Mouse (Mus musculus) heart, embryonic 16.5 days (tissue): Measurements from ENCODE around the gene Cntd1. TPM values are rescaled to one million over a fixed set of nuclear protein-coding genes. Genes with fewer than 3 reads are reported as not detected.
A peak's percentile ranks its signal among the peaks of the same experiment; 100 is the strongest.

Experiments
- ATAC-seq: fragments of 200-750 bp; cut with Nextera tagmentation; replicated peaks from 2 replicates; pipeline ENCODE4 v1.8.0; 2017; ENCODE audit warnings: moderate number of reproducible peaks; ENCODE audit not compliant: insufficient read depth, low FRiP score; ENCODE audit errors: extremely low read depth
- H3K27ac ChIP-seq: fragments of 300-500 bp; sonication (generic); 2 replicates; pipeline ENCODE4 v1.5.1; 2014; ENCODE audit warnings: mild to moderate bottlenecking, low read length, control low read depth, moderate library complexity
- H3K27me3 ChIP-seq: fragments of 300-500 bp; sonication (generic); 2 replicates; pipeline ENCODE4 v1.6.1; 2014; ENCODE audit warnings: low read length, mixed read lengths; ENCODE audit not compliant: control insufficient read depth, insufficient read depth
- H3K36me3 ChIP-seq: fragments of 300-500 bp; sonication (generic); 2 replicates; pipeline ENCODE4 v1.6.1; 2014; ENCODE audit not compliant: control insufficient read depth, insufficient read depth
- H3K4me1 ChIP-seq: fragments of 300-500 bp; sonication (generic); 2 replicates; pipeline ENCODE4 v1.6.1; 2014; ENCODE audit warnings: low read length, mixed read lengths; ENCODE audit not compliant: control insufficient read depth, insufficient read depth
- H3K4me2 ChIP-seq: fragments of 300-500 bp; sonication (generic); 2 replicates; pipeline ENCODE4 v1.6.1; 2014; ENCODE audit warnings: low read depth, mild to moderate bottlenecking, control low read depth, low read length
- H3K4me3 ChIP-seq: fragments of 300-500 bp; sonication (generic); 2 replicates; pipeline ENCODE4 v1.5.1; 2014; ENCODE audit warnings: mild to moderate bottlenecking, control low read depth, low read length
- H3K9ac ChIP-seq: fragments of 300-500 bp; sonication (generic); 2 replicates; pipeline ENCODE4 v1.6.1; 2014; ENCODE audit warnings: low read length, control low read depth
- H3K9me3 ChIP-seq: fragments of 300-500 bp; sonication (generic); replicated peaks from 2 replicates; pipeline ENCODE4 v1.6.1; 2016; ENCODE audit warnings: low read length; ENCODE audit not compliant: control insufficient read depth
- WGBS: fragments of 180-500 bp; shearing (Covaris S2); extraction: QIAGEN DNeasy Blood & Tissue Kit; methylation state at CpG from one replicate; pipeline ENCODE4 v1.1.7; 2014; 5-methylcytosine and 5-hydroxymethylcytosine counted together
- polyA plus RNA-seq: library from polyadenylated mRNA; unstranded; fragments of >200 nt; fragmentation: Nextera tagmentation; extraction: Ambion mirVana; gene quantifications from 2 replicates; pipeline ENCODE4 v1.2.1, GENCODE M21; 2015

Cntd1 gene
- polyA plus RNA-seq, result 0.87 and 0.91 TPM in 2 replicates

DNA sequence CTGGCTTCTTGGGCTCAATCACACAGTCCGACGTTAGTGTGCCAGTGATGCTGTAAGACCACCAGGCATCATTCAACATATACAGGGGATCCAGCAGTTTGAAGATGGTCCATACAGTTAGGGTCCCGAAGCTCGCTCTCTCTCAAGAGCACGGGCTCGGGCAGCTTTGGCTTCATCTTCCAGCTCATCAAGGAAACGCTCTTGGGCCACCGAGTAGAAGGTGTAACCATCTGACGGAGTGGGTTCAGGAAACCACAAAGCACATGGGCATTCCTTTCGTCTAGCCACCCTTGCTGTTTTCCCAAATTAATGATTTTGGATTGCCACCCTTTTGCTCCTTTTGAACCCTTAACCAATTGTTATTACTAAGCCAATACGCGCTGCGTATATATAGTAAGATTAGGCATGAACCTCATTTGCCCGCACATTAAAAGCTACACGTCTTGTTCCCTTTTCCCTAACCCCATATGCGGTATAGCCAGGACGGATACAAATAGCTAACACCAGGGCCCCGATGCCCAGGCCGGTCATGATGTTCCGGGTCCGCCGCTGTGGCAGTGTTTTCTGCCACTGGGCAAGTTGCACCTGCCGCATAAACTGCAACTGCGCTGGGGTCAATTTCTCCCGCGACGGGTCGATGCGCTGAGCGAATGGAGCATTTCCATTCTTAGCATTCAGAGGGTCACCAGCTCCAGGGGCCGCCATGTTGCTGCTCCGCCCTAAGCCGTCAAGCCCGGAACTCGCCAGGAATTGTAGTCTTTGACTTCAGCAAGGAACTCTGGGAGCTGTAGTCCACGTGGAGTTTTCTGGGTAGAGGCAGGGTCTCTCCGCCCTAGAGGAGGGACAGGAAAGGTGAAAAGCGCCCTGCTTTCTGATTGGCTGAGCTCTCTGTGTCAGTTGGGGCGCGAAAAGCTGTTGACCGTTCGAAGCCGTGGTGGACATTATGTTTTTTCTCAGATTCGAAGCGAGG, at the start of gene Cntd1, which contains the start of gene Coa3:
Gene Cntd1, plus strand, starts transcription at position 790 of the 970 bp plus-strand sequence.
Gene Coa3, minus strand, starts transcription at position 892 of the 970 bp plus-strand sequence.
- H3K27ac ChIP-seq, result peak within 1 kb of the TSS; percentile 77
- 7% methylated on average over 45 of the region's 45 CpGs for WGBS
- peak; percentile 96 for ATAC-seq
- H3K36me3 ChIP-seq, result no peaks in the 10 kb centered on the region
- H3K9ac ChIP-seq, result peak within 1 kb of the TSS; percentile 94
- peaks cover 18% of the 10 kb centered on the region for H3K4me1 ChIP-seq
- peak within 1 kb of the TSS; percentile 89 for H3K4me3 ChIP-seq
- no peaks in the 10 kb centered on the region for H3K9me3 ChIP-seq
- H3K27me3 ChIP-seq, result no peaks in the 10 kb centered on the region
- H3K4me2 ChIP-seq, result peak within 1 kb of the TSS; percentile 84

DNA sequence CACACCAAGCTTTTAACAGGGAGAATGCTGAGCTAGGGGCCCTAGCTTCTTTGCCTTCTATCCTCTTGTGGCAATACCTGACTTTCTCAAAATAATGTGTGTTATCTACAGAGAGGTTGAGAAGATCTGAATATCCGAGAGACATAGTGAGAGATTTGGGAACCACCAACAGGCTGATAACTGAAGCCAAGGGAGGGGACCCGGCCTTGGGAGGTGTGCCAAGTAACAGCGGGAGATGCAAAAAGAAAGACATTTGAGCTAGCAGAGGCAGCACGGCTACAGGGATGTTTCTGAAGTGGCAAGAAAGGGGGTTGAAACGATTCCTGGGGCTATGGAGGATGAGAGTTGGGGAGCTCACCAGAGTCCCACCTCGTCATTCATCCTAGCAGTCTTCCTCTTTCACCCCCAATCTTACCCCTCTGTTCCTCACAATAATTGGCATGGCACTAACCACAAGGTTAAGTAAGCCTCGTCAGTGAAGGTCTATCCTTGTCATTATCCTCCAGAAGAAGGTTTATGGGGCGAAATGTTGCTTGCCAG, 49.4 kb upstream of the Cntd1 start:
- ATAC-seq, result no peak
- H3K4me1 ChIP-seq, result peaks cover 25% of the 10 kb centered on the region
- H3K9me3 ChIP-seq, result no peaks in the 10 kb centered on the region
- H3K9ac ChIP-seq, result 0 out of 2 replicates have a peak overlapping the region, but pooled peaks have one; percentile 1
- no peaks in the 10 kb centered on the region for H3K36me3 ChIP-seq
- no peak overlapping the region for H3K4me2 ChIP-seq
- 17% methylated on average over 8 of the region's 8 CpGs for WGBS
- no peak overlapping the region for H3K4me3 ChIP-seq
- 0 out of 2 replicates have a peak, but pooled peaks cover 3% of the 10 kb centered on the region for H3K27me3 ChIP-seq
- H3K27ac ChIP-seq, result peak overlapping the region; percentile 92

DNA sequence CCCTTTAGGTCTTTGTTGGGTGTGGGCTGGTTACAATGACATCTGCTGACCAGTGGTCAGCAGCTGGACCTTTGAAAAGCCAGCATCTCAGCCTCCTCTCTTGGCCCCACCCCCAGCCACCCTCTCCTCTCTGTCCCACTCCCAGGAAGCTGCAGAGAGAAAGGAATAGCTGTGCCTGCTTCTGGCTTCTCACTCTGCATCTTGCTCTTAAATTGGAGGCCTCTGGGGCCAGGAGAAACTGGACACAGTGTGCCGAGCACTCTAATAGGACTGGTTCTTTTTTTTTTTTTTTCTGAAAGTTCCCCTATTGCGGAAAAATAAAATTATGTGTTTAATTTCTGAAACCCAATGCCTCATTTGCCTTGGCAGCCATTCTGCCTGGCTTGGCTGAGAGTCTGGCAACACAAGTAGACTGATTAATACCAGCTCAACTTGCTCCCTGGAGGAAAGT, 48.7 kb upstream of the Cntd1 start:
- Histone ChIP-seq H3K27me3 (0 out of 2 replicates have a peak, but pooled peaks cover 3% of the 10 kb centered on the region), H3K9me3 (no peaks in the 10 kb centered on the region), H3K4me1 (peaks cover 24% of the 10 kb centered on the region), H3K4me3 (no peak overlapping the region), H3K4me2 (no peak overlapping the region), H3K36me3 (no peaks in the 10 kb centered on the region), H3K9ac (no peak overlapping the region), H3K27ac (peak overlapping the region; percentile 92)
- ATAC-seq, result no peak
- 38% methylated on average over 2 of the region's 2 CpGs for WGBS

DNA sequence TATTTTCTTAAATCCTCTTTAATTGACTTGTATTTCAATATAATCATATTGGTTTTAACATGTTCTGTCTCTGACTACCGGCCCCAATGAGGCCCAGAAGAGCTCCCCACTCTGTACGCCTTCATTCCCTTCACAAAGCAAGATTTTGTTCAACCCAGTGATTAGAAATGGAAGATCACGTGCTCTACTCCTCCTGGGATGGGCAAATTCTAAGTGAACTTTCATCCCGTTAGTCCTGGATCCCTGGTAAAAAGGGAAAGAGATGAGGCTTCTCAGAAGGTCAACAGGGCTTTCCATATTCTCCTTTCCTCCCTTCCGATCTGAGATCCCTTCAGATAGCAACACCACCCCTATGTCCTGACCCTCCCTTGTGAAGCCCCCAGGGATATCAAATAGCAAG, 48.3 kb upstream of the Cntd1 start:
- no peak for ATAC-seq
- peak overlapping the region; percentile 58; the same call in 1 of the 2 replicates for H3K9ac ChIP-seq
- H3K4me3 ChIP-seq, result no peak overlapping the region
- H3K27me3 ChIP-seq, result 0 out of 2 replicates have a peak, but pooled peaks cover 3% of the 10 kb centered on the region
- peak overlapping the region; percentile 59 for H3K4me2 ChIP-seq
- no peaks in the 10 kb centered on the region for H3K36me3 ChIP-seq
- H3K9me3 ChIP-seq, result no peaks in the 10 kb centered on the region
- peaks cover 20% of the 10 kb centered on the region for H3K4me1 ChIP-seq
- peak overlapping the region; percentile 92 for H3K27ac ChIP-seq
- 28% methylated on average over 5 of the region's 5 CpGs for whole genome bisulfite sequencing

DNA sequence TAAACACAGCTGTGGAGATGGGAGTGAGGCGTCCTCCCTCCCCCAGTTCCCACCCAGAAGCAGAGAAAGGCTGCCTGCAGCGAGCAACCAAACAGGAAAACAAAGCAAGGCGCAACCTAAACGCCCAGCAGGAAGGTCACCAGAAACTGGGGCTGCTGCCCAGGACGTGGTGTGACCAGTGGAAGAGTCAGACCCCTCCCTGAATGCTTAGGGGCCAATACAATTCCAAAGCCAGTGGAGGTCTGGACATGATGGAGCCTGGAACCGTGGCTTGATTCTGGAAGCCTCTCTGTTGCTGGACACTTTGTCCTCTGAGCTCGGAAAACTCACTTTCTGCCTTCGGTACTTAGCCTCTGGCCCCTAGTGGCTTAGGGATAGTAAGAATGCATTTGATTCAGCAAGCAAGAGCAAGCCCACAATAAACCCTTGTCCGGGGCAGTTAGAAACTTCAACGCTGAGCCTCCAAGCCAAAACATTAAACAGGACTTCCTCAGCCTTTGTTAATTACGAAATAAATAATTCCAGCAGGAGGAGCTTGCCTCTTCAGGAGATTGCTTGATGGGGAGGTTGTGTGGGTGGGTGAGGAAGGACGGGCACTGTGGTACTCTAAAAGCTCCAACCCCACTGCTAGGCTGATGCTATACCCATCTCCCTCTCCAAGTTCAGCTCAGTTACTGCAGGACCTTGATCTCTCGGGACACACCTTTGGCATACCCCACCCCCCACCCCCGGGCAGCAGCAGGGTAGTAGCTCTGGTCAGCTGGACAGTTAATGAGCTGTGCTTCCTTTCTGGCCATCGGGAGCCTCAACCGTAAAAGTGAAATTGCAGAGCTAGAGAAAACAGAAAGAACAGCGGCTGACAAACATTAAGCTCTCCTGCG, 47.6 kb upstream of the Cntd1 start:
- peak overlapping the region; percentile 31 for H3K4me3 ChIP-seq
- H3K4me2 ChIP-seq, result peak overlapping the region; percentile 59
- no peaks in the 10 kb centered on the region for H3K36me3 ChIP-seq
- H3K27me3 ChIP-seq, result 0 out of 2 replicates have a peak, but pooled peaks cover 3% of the 10 kb centered on the region
- WGBS, result 11% methylated on average over 18 of the region's 18 CpGs
- H3K9ac ChIP-seq, result peak overlapping the region; percentile 58
- H3K4me1 ChIP-seq, result peaks cover 20% of the 10 kb centered on the region
- no peaks in the 10 kb centered on the region for H3K9me3 ChIP-seq
- H3K27ac ChIP-seq, result peak overlapping the region; percentile 92
- 0 out of 2 replicates have a peak, but pooled peaks have one; percentile 24 for ATAC-seq

DNA sequence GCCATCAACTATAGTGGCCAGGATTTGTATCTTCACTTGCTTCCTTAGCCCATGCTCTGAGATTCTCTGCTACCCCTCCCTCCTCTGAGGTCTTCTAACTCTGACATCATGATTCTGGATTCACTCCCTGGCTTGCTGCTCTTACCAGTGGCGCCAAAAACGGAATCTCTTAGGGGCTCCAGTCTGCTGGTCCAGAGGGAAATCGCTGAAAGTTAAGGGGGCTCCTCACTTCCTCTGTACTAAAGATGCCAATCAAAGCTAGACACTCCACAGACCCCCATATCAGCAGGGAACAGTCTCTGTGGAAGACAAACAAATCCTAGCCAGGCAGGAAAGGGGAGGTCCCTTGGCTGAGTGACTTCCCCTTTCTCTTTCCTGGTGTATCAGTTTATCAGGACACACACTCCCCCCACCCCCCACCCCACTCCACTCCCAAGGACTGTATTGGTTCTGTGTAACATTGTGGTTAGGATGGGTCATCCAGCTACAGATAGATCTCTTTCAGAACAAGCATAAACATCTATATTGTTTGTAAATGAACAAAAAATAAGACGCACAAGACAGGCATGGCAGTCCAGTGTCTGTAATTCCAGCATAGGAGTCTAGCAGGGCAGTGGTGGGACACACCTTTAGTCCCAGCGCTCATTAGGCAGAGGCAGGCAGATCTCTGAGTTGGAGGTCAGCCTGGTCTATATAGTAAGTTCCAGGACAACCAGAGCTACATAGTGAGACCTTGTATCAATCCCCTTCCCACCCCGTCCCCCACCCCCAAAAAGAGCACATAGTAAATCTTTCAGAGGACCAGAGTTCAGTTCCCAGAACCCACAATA, 46.6 kb upstream of the Cntd1 start:
- peak overlapping the region; percentile 31; the same call in 1 of the 2 replicates for H3K4me3 ChIP-seq
- 0 out of 2 replicates have a peak, but pooled peaks cover 3% of the 10 kb centered on the region for H3K27me3 ChIP-seq
- H3K4me1 ChIP-seq, result peaks cover 20% of the 10 kb centered on the region
- peak overlapping the region; percentile 58 for H3K9ac ChIP-seq
- peak overlapping the region; percentile 59 for H3K4me2 ChIP-seq
- ATAC-seq, result peak; percentile 84
- peak overlapping the region; percentile 92 for H3K27ac ChIP-seq
- 39% methylated on average over 6 of the region's 6 CpGs for WGBS
- H3K9me3 ChIP-seq, result no peaks in the 10 kb centered on the region
- no peaks in the 10 kb centered on the region for H3K36me3 ChIP-seq

DNA sequence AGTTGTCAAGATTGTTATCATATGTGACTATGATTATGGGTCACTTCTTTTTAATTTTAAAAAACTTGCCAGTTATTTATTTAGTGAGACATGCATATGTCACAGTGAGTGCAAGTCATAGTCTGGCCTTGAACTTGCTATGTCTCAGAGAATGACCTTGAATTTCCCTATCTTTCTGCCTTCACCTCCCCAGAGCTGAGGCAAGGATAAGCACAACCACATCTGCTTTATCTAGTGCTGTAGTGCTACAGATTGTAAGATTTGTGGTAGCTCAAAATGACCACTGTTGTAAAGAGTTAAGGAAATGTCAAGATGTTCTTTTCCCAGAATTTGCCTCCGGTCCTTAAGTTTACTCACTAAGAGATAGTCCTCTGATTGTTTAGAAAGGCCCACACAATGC, 45.6 kb upstream of the Cntd1 start:
- 70% methylated on average over 1 of the region's 1 CpGs for WGBS
- peaks cover 20% of the 10 kb centered on the region for H3K4me1 ChIP-seq
- H3K9ac ChIP-seq, result no peak overlapping the region
- no peak overlapping the region for H3K4me2 ChIP-seq
- H3K27ac ChIP-seq, result no peak overlapping the region
- H3K4me3 ChIP-seq, result no peak overlapping the region
- no peak for ATAC-seq
- no peaks in the 10 kb centered on the region for H3K36me3 ChIP-seq
- H3K27me3 ChIP-seq, result 0 out of 2 replicates have a peak, but pooled peaks cover 3% of the 10 kb centered on the region
- no peaks in the 10 kb centered on the region for H3K9me3 ChIP-seq

DNA sequence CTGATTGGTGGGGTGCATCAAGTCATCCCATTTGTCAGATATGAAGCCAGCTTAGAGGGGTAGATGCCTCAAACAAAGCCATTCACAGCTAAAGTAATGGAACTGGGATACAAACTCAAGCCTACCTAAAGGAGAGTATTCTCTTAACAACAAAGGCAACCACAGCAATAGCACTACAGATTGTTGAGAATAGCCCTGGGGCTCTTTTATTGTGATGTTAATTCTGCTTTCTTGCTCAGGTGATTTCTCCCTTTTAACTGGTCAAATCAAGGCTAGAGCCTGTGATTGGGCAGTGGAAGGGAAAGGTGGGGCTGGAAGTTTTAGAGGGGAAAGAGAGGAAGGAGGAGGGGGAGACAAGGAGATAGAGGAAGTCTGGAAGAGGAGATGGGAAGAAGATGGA, 44.7 kb upstream of the Cntd1 start:
- H3K27ac ChIP-seq, result no peak overlapping the region
- H3K9ac ChIP-seq, result no peak overlapping the region
- no peak for ATAC-seq
- no peak overlapping the region for H3K4me3 ChIP-seq
- H3K27me3 ChIP-seq, result 0 out of 2 replicates have a peak, but pooled peaks cover 2% of the 10 kb centered on the region
- H3K36me3 ChIP-seq, result no peaks in the 10 kb centered on the region
- H3K4me1 ChIP-seq, result peaks cover 20% of the 10 kb centered on the region
- no peaks in the 10 kb centered on the region for H3K9me3 ChIP-seq
- no peak overlapping the region for H3K4me2 ChIP-seq
